Mouse (Mus musculus): ENCODE measurements around the gene Trim2. TPM values are rescaled to one million over a fixed set of nuclear protein-coding genes. Genes with fewer than 3 reads are reported as not detected.

Trim2 gene
- polyA plus RNA-seq, 1 experiment from 2014 or later, result 115 TPM

DNA sequence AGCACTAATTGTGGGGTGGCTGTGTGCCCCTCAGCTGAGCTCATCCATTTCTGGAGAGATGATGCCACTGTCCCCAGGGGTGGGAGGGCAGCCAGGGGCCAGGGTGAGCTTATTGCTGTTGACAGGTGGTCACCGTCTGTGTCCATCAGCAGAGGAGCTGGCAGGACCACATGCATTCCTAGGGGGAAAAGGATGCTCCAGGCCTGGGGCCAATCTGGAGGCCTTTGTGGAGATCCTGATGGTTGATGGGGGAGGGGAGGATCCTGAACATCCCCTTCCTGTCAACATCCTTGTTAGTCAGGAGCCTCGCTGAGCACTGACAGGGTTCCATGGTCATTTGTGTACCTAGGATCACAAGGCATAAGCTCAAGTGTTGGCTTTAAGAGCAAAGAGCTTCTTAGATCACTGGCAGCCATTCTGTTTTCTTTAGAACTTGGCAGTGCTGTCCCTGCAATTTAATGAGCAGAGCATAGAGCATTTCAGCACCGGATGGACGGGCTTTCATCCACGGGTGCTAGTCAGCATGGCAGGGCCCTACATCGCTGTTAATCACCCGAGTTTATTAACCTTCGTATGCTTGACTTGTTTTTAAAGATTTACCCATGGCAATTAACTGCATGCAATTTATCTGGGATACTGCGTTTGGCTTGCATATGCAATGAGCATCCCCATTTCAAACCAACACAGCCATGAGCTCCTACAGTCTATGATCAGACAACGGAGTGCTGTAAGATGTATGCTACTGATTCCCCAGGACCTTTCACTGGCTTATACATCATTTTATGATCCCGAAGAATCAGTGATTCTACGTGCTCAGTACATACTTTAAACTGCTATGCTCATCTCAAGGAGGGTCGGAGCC lies 105.9 kb downstream of the Trim2 start:
- Histone ChIP-seq H3K4me2 (ENCODE audit: low read depth) (no peak overlapping the region), H3K4me3 (ENCODE audit: low read depth, low read length) (no peak overlapping the region), H3K27ac (ENCODE audit: low read depth, low read length) (peak overlapping the region; percentile 47), H3K9me3 (ENCODE audit: control insufficient read depth, low read length) (no peaks in the 10 kb centered on the region), H3K4me1 (ENCODE audit: control insufficient read depth, insufficient read depth, low read length) (no peaks in the 10 kb centered on the region; the same call in 1 of the 2 replicates), H3K27me3 (ENCODE audit: control insufficient read depth, insufficient read depth, low read length) (no peaks in the 10 kb centered on the region), H3K9ac (ENCODE audit: low read length) (no peak overlapping the region), H3K36me3 (ENCODE audit: control insufficient read depth, insufficient read depth, low read length) (peaks cover 3% of the 10 kb centered on the region; the same call in 1 of the 2 replicates)
- ATAC-seq (ENCODE audit: insufficient read depth, low FRiP score, low TSS enrichment) (peak; percentile 45; the same call in 1 of the 2 replicates), DNase-seq (ENCODE audit: low spot score) (peak; percentile 34)
- 67% methylated on average over 13 of the region's 13 CpGs for WGBS

DNA sequence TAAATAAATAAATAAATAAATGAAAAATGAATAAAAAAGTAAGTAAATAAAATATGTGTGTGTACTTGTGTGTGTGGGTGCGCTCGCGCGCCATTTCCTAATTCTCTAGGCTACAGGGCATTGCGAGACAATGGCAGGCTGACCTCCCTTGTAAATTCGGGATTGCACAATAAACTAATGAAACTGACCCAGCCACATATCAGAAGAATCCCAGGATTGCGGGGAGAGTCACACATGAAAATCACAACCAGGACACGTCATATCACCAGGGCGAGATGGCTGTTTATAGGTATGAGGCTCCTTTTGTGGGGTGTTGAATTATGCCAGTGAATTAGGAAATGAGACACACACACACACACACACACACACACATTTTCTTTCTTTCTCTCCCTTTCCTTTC lies 107.2 kb downstream of the Trim2 start:
- Histone ChIP-seq H3K9ac (ENCODE audit: low read length) (no peak overlapping the region), H3K36me3 (ENCODE audit: control insufficient read depth, insufficient read depth, low read length) (no peaks in the 10 kb centered on the region), H3K4me3 (ENCODE audit: low read depth, low read length) (no peak overlapping the region), H3K9me3 (ENCODE audit: control insufficient read depth, low read length) (no peaks in the 10 kb centered on the region), H3K27ac (ENCODE audit: low read depth, low read length) (no peak overlapping the region), H3K4me2 (ENCODE audit: low read depth) (no peak overlapping the region), H3K4me1 (ENCODE audit: control insufficient read depth, insufficient read depth, low read length) (no peaks in the 10 kb centered on the region; the same call in 1 of the 2 replicates), H3K27me3 (ENCODE audit: control insufficient read depth, insufficient read depth, low read length) (no peaks in the 10 kb centered on the region)
- no peak for ATAC-seq (ENCODE audit: insufficient read depth, low FRiP score, low TSS enrichment)
- no peak for DNase-seq (ENCODE audit: low spot score)
- WGBS, result 93% methylated on average over 9 of the region's 9 CpGs

DNA sequence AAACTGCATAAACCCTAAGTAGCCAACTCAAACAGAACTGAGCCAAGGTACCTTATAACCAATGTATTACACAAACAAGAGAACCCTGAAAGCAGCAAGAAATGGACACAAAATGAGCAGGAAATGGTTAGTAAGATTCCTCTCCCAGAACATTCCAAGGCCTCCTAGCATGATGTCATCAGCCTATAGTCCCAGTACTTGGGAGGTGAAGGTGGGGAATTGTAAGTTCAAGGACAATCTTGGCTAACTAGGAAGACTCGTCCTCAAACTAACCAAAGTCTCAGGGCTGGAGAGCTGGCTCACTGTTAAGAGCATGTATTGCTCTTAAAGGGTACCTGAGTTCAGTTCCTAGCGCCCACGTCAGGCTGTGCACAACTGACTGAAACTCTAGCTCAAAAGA lies 108.4 kb downstream of the Trim2 start:
- Histone ChIP-seq H3K36me3 (ENCODE audit: control insufficient read depth, insufficient read depth, low read length) (no peaks in the 10 kb centered on the region), H3K4me3 (ENCODE audit: low read depth, low read length) (no peak overlapping the region), H3K4me1 (ENCODE audit: control insufficient read depth, insufficient read depth, low read length) (no peaks in the 10 kb centered on the region; the same call in 1 of the 2 replicates), H3K9me3 (ENCODE audit: control insufficient read depth, low read length) (no peaks in the 10 kb centered on the region), H3K27ac (ENCODE audit: low read depth, low read length) (no peak overlapping the region), H3K27me3 (ENCODE audit: control insufficient read depth, insufficient read depth, low read length) (no peaks in the 10 kb centered on the region), H3K9ac (ENCODE audit: low read length) (no peak overlapping the region), H3K4me2 (ENCODE audit: low read depth) (no peak overlapping the region)
- DNase-seq (ENCODE audit: low spot score) (no peak), ATAC-seq (ENCODE audit: insufficient read depth, low FRiP score, low TSS enrichment) (no peak)
- 86% methylated on average over 3 of the region's 3 CpGs for WGBS

DNA sequence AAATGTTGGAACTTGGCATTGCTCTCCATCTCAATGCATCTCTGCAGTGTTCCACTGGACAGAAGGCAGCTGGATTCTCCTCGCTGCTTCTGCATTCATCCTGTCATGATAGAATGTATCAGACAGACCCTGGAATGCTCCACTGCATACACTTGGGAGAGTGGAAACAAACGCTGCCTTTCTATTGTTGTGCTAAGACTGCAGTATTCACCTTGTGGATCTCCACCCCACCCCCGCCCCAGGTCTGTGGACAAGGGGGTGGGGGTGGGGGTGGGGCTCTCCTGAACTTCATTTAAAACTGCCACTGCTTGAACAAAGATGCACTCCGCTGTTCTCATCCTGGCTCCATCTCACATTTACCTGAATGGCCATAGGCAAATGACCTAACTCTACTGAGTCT lies 112.8 kb downstream of the Trim2 start:
- H3K36me3 ChIP-seq (ENCODE audit: control insufficient read depth, insufficient read depth, low read length), result no peaks in the 10 kb centered on the region
- H3K4me2 ChIP-seq (ENCODE audit: low read depth), result no peak overlapping the region
- ATAC-seq (ENCODE audit: insufficient read depth, low FRiP score, low TSS enrichment), result no peak

DNA sequence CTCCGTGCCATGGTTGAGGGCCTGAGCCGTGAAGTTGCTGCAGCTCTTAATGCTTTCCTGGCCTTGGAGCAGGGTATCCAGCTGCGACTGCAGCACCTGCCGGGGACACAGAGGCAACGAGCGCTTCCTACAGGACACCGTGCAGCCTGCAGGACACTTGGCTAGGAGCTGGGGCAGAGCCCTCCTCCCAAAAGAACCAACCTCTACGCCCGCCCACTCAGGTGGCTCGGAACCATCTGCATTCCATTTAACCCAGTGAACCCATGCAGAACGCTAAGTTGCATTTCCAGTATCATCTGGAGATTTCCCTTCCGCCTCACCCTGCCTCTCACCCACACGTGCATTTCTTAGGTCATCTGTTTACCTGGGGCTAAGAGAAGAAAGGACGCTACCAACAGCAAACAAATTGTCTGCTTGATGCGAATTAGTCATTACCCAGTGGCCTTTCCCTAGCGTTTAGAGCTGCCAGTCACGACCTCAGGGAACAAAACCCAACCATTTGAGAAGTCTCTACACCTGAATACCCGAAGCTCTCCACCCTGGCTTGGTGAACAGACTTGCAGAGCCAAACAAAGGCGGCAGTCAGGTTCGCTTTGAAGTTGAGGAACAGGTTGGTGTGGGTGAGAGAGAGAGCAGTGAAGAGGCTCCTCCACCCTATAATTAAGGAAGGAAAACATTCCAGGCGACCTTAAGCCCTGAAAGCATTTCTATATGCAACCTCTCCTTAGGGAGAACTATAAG lies 115.4 kb downstream of the Trim2 start:
- H3K27ac ChIP-seq (ENCODE audit: low read depth, low read length), result no peak overlapping the region
- peaks cover 2% of the 10 kb centered on the region; the same call in 1 of the 2 replicates for H3K36me3 ChIP-seq (ENCODE audit: control insufficient read depth, insufficient read depth, low read length)
- no peaks in the 10 kb centered on the region for H3K9me3 ChIP-seq (ENCODE audit: control insufficient read depth, low read length)
- ATAC-seq (ENCODE audit: insufficient read depth, low FRiP score, low TSS enrichment) (peak; percentile 21; the same call in 1 of the 2 replicates), DNase-seq (ENCODE audit: low spot score) (peak; percentile 44)
- H3K4me1 ChIP-seq (ENCODE audit: control insufficient read depth, insufficient read depth, low read length), result 0 out of 2 replicates have a peak, but pooled peaks cover 5% of the 10 kb centered on the region
- WGBS, result 47% methylated on average over 21 of the region's 21 CpGs
- no peaks in the 10 kb centered on the region for H3K27me3 ChIP-seq (ENCODE audit: control insufficient read depth, insufficient read depth, low read length)
- no peak overlapping the region for H3K9ac ChIP-seq (ENCODE audit: low read length)
- H3K4me3 ChIP-seq (ENCODE audit: low read depth, low read length), result no peak overlapping the region
- H3K4me2 ChIP-seq (ENCODE audit: low read depth), result no peak overlapping the region

More for the DNA sequence above, 112.8 kb downstream of the Trim2 start:
- Histone ChIP-seq H3K4me1 (ENCODE audit: control insufficient read depth, insufficient read depth, low read length) (0 out of 2 replicates have a peak, but pooled peaks cover 5% of the 10 kb centered on the region), H3K27me3 (ENCODE audit: control insufficient read depth, insufficient read depth, low read length) (no peaks in the 10 kb centered on the region), H3K4me3 (ENCODE audit: low read depth, low read length) (no peak overlapping the region), H3K27ac (ENCODE audit: low read depth, low read length) (no peak overlapping the region), H3K9me3 (ENCODE audit: control insufficient read depth, low read length) (no peaks in the 10 kb centered on the region), H3K9ac (ENCODE audit: low read length) (no peak overlapping the region)
- WGBS, result 67% methylated on average over 4 of the region's 4 CpGs
- no peak for DNase-seq (ENCODE audit: low spot score)

DNA sequence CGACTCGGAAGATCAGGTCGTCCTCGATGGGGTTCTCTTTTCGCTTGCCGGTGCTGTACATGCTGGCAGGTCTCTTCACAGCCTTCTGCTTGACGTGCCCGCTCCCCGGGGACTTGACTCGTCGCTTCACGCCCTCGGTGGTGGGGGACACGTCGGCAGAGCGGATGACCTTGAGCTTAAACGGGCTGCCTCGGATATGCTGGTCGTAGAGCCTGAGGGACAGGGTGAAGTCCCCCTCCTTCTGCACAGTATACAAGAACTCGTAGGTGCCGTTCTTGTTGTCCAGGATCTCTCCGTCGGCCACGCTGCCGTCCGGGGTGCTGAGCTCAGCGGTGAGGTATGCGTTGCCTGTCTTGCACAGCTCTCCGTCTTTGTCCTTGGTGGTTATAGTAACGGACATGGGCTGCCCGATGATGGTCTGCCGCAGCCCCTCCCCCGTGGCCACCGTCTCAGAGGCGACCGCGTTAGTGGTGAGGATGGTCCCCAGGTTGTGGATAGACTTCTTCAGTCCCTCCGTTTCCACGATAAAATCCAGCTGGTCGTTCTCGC lies 116.1 kb downstream of the Trim2 start:
- WGBS, result 14% methylated on average over 41 of the region's 41 CpGs
- Histone ChIP-seq H3K36me3 (ENCODE audit: control insufficient read depth, insufficient read depth, low read length) (peaks cover 2% of the 10 kb centered on the region; the same call in 1 of the 2 replicates), H3K4me3 (ENCODE audit: low read depth, low read length) (no peak overlapping the region), H3K27me3 (ENCODE audit: control insufficient read depth, insufficient read depth, low read length) (no peaks in the 10 kb centered on the region), H3K27ac (ENCODE audit: low read depth, low read length) (no peak overlapping the region), H3K9me3 (ENCODE audit: control insufficient read depth, low read length) (no peaks in the 10 kb centered on the region), H3K4me1 (ENCODE audit: control insufficient read depth, insufficient read depth, low read length) (0 out of 2 replicates have a peak, but pooled peaks cover 5% of the 10 kb centered on the region), H3K9ac (ENCODE audit: low read length) (no peak overlapping the region), H3K4me2 (ENCODE audit: low read depth) (peak overlapping the region; percentile 4; the same call in 1 of the 2 replicates)
- ATAC-seq (ENCODE audit: insufficient read depth, low FRiP score, low TSS enrichment) (peak; percentile 40; the same call in 1 of the 2 replicates), DNase-seq (ENCODE audit: low spot score) (peak; percentile 26)

DNA sequence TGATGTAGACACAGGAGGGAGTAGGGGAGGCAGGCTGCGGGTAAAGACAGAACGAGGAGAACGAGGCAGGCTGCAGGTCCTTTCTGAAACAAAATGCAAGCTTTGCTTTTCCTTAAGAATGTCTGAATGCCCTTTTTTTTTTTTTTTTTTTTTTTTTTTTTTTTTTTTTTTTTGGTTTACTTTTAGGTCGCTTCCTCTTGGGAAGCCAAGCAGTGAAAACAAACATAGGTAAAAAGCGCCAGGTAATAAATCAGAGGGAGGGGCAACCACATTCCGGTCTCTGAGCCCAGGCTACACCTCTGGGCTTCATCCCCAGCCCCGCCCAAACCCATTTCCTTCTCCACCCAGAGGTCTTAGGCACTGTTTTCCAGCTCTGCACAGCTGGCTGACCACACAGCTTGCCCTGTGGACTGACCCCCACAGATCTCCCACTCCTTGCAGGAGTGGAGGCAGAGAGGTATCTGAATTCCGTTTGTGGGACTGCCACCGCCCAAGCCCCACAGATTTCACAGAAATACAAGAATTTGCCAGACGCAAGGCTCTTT lies 117.0 kb downstream of the Trim2 start:
- Histone ChIP-seq H3K4me2 (ENCODE audit: low read depth) (no peak overlapping the region), H3K4me1 (ENCODE audit: control insufficient read depth, insufficient read depth, low read length) (0 out of 2 replicates have a peak, but pooled peaks cover 5% of the 10 kb centered on the region), H3K4me3 (ENCODE audit: low read depth, low read length) (no peak overlapping the region), H3K9ac (ENCODE audit: low read length) (no peak overlapping the region), H3K27ac (ENCODE audit: low read depth, low read length) (no peak overlapping the region), H3K9me3 (ENCODE audit: control insufficient read depth, low read length) (no peaks in the 10 kb centered on the region), H3K36me3 (ENCODE audit: control insufficient read depth, insufficient read depth, low read length) (peaks cover 2% of the 10 kb centered on the region; the same call in 1 of the 2 replicates), H3K27me3 (ENCODE audit: control insufficient read depth, insufficient read depth, low read length) (no peaks in the 10 kb centered on the region)
- no peak for DNase-seq (ENCODE audit: low spot score)
- no peak for ATAC-seq (ENCODE audit: insufficient read depth, low FRiP score, low TSS enrichment)
- 54% methylated on average over 10 of the region's 10 CpGs for WGBS

DNA sequence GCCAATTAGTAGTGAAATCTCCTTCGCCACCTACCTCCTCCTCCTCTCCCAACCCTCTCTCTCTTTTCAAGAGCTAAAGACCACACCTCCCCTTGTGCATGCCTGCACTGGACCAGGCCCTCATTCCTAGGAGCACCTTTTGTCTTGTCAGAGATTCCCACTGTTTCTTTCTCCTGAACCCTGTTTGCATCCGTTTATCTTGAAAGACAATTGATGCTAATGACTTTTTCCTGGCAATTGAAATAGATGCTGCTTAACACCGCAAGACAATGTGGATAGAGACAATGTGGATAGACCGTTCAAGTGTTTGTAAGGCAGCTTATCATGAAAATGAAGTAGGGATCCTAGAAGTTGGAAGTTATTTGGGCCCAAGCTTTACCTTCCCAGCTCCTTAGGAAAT lies 125.0 kb downstream of the Trim2 start:
- H3K27ac ChIP-seq (ENCODE audit: low read depth, low read length), result no peak overlapping the region
- H3K9ac ChIP-seq (ENCODE audit: low read length), result no peak overlapping the region
- H3K36me3 ChIP-seq (ENCODE audit: control insufficient read depth, insufficient read depth, low read length), result no peaks in the 10 kb centered on the region
- 22% methylated on average over 4 of the region's 4 CpGs for WGBS
- no peaks in the 10 kb centered on the region for H3K9me3 ChIP-seq (ENCODE audit: control insufficient read depth, low read length)
- ATAC-seq (ENCODE audit: insufficient read depth, low FRiP score, low TSS enrichment) (no peak), DNase-seq (ENCODE audit: low spot score) (no peak)
- 0 out of 2 replicates have a peak, but pooled peaks cover 2% of the 10 kb centered on the region for H3K4me1 ChIP-seq (ENCODE audit: control insufficient read depth, insufficient read depth, low read length)
- no peaks in the 10 kb centered on the region for H3K27me3 ChIP-seq (ENCODE audit: control insufficient read depth, insufficient read depth, low read length)
- H3K4me3 ChIP-seq (ENCODE audit: low read depth, low read length), result no peak overlapping the region
- H3K4me2 ChIP-seq (ENCODE audit: low read depth), result no peak overlapping the region
